Mouse (Mus musculus) small intestine, adult 2 months (tissue): ENCODE measurements around the gene Atxn1l. TPM values are rescaled to one million over a fixed set of nuclear protein-coding genes. Genes with fewer than 3 reads are reported as not detected.
A peak's percentile ranks its signal among the peaks of the same experiment; 100 is the strongest.

ENCODE experiments used
- H3K27ac ChIP-seq: fragments of 200-500 bp; 2 replicates; pipeline ENCODE4 v1.5.1; 2012; ENCODE audit warnings: low read depth, low read length, control low read depth, inconsistent platforms; ENCODE audit not compliant: insufficient read depth
- H3K27me3 ChIP-seq: fragments of 200-500 bp; 2 replicates; pipeline ENCODE4 v1.6.1; 2012; ENCODE audit warnings: mild to moderate bottlenecking, moderate library complexity, low read length, inconsistent platforms; ENCODE audit not compliant: control insufficient read depth, insufficient read depth
- H3K36me3 ChIP-seq: fragments of 200-500 bp; 2 replicates; pipeline ENCODE4 v1.6.1; 2012; ENCODE audit warnings: mild to moderate bottlenecking, low read length, control low read depth, inconsistent platforms; ENCODE audit not compliant: control insufficient read depth, insufficient read depth
- H3K4me1 ChIP-seq: fragments of 200-500 bp; 2 replicates; pipeline ENCODE4 v1.6.1; 2012; ENCODE audit warnings: low read length, inconsistent platforms, mixed read lengths; ENCODE audit not compliant: control insufficient read depth, insufficient read depth, insufficient read length
- H3K4me3 ChIP-seq: fragments of 200-500 bp; 2 replicates; pipeline ENCODE4 v1.5.1; 2012; ENCODE audit warnings: low read depth, mild to moderate bottlenecking, control low read depth, inconsistent platforms, low read length, moderate library complexity
- CTCF ChIP-seq: fragments of 200-500 bp; IDR thresholded peaks from 2 replicates; pipeline ENCODE4 v1.5.1; 2012; ENCODE audit warnings: low read depth, mild to moderate bottlenecking, control low read depth, inconsistent platforms, low read length, moderate library complexity, mixed read lengths; ENCODE audit not compliant: insufficient replicate concordance, insufficient read length; ENCODE audit errors: extremely low read depth
- POLR2A ChIP-seq: fragments of 200-500 bp; IDR thresholded peaks from 2 replicates; pipeline ENCODE4 v1.6.1; 2012; ENCODE audit warnings: low read depth, mild to moderate bottlenecking, control low read depth, inconsistent platforms, low read length, moderate library complexity
- WGBS: fragments of 180-500 bp; shearing (Covaris S2); methylation state at CpG from one replicate; pipeline ENCODE4 v1.1.7; 2018; 5-methylcytosine and 5-hydroxymethylcytosine counted together
- polyA plus RNA-seq: library from polyadenylated mRNA; depleted of rRNA; stranded (reverse); fragments of >200 nt; gene quantifications from 2 replicates; pipeline ENCODE4 v1.2.3, GENCODE M21; 2012

Gene Atxn1l
- polyA plus RNA-seq, 1 experiment, result 12.0 TPM

DNA sequence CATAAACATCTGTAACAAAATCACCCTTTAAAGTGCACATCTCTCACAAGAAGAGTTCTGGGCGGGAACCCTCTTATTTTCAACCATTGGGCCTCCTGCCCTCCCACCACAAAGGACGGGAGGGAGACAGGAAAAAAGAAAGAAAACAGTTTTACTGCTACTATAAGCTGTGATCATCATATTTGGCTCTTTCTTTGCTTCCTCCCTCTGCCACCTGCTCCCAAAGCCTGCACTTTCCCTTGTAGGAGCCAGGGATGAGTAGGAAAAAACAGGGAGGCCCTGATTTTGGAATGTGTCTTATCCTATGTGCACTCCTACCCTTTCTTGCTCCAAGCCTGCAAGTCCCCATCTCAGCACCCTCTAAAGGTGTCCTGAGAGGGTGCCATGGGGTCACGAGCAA, 6.5 kb downstream of the Atxn1l start:
- 80% methylated on average over 3 of the region's 3 CpGs for WGBS
- H3K27ac ChIP-seq, result no peak overlapping the region
- no peaks in the 10 kb centered on the region for H3K4me1 ChIP-seq
- TF ChIP-seq CTCF (no peak), POLR2A (no peak)
- peaks cover 11% of the 10 kb centered on the region for H3K36me3 ChIP-seq
- H3K27me3 ChIP-seq, result no peaks in the 10 kb centered on the region
- no peak overlapping the region for H3K4me3 ChIP-seq

DNA sequence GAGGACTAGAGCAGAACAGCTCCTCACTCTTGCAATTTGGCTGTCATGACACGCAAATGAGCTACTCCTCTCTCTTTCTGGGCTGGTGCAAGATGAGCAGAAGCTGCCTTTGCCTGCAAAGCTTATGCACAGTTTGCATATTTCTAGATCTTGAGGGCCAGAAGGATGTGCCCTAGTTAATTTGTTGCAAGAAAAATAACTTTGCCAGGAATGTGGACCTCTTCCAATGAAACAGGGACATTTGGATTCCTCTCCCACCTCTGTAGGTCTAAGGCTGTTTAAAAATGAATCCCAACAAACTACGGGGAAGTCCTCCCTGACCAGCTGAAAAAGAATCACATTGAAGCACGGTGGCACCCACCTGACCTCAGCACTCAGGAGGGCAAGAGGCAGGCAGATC, 12.4 kb downstream of the Atxn1l start:
- 86% methylated on average over 3 of the region's 3 CpGs for WGBS
- no peak overlapping the region for H3K27ac ChIP-seq

DNA sequence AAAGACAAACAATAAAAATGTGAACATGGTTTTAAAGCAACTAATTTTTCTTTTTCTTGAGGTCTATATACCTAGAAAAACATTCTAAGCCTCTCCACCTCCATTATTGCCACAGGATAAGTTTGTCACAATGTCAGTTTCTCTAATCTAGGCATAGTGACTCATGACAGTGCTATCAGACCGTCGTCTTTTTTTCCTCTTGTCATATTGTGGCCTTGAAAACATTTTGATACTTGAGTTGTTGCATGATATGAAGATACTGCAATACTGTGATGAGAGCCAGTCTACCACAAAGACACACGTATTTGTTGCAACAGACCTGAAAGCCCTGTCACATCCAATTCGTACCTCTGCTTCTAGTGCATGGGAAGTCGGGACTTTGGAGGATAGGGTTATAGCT, 22.6 kb downstream of the Atxn1l start:
- TF ChIP-seq POLR2A, result no peak
- TF ChIP-seq CTCF, result no peak

More for the DNA sequence above, 12.4 kb downstream of the Atxn1l start:
- no peak overlapping the region for H3K4me3 ChIP-seq
- TF ChIP-seq POLR2A, result no peak
- TF ChIP-seq CTCF, result no peak
- no peaks in the 10 kb centered on the region for H3K27me3 ChIP-seq
- no peaks in the 10 kb centered on the region for H3K4me1 ChIP-seq
- H3K36me3 ChIP-seq, result peaks cover 36% of the 10 kb centered on the region

DNA sequence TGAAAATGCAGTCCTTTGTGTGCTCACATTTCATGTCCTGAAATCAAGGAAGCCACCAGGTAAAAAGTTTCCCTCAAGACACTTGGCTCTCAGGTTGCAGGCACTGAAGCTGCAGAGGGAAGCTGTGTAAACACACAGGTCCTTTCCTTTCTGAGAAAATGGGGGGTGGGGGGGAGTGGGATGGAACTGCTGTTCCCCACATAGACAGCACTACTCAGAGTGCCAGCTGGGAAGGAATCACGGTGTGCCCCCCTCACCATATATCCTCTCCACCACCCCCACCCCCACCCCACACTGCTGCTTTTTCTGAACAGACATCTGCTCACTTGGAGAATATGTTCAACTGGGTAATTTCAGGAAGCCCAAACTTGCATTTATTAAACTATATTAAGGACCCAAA, 25.0 kb downstream of the Atxn1l start:
- Histone ChIP-seq H3K36me3 (peaks cover 32% of the 10 kb centered on the region), H3K4me3 (no peak overlapping the region), H3K27ac (no peak overlapping the region), H3K27me3 (no peaks in the 10 kb centered on the region), H3K4me1 (no peaks in the 10 kb centered on the region)
- 100% methylated on average over 1 of the region's 1 CpGs for WGBS
- no peak for TF ChIP-seq CTCF
- no peak for TF ChIP-seq POLR2A

More for the DNA sequence above, 22.6 kb downstream of the Atxn1l start:
- Histone ChIP-seq H3K27me3 (no peaks in the 10 kb centered on the region), H3K4me3 (no peak overlapping the region), H3K27ac (no peak overlapping the region), H3K4me1 (no peaks in the 10 kb centered on the region), H3K36me3 (peaks cover 36% of the 10 kb centered on the region)
- 85% methylated on average over 5 of the region's 5 CpGs for WGBS

DNA sequence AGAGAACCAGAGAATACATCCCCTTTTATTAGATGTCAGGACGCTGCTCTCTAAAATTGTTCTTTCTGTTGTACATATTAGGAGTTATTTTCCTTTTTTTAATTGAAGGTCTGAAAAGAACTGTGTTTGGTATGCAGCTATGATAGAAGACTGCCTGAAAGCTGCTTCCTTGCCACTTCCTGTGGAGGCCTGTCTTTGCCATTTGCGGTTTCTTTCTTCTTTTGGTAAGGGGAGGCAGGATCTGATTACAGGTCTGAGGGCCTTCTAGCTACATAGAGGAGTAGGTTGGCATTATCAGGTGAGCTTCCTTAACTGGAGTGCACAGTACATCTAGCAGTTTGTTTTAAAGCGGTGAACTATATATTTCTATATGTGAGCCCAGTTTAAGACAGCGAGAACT, 29.6 kb downstream of the Atxn1l start:
- WGBS, result 95% methylated on average over 4 of the region's 4 CpGs
- Histone ChIP-seq H3K27ac (no peak overlapping the region), H3K36me3 (peaks cover 22% of the 10 kb centered on the region), H3K27me3 (0 out of 2 replicates have a peak, but pooled peaks cover under 1% of the 10 kb centered on the region), H3K4me1 (peaks cover 3% of the 10 kb centered on the region), H3K4me3 (no peak overlapping the region)
- TF ChIP-seq POLR2A, result no peak
- TF ChIP-seq CTCF, result no peak

DNA sequence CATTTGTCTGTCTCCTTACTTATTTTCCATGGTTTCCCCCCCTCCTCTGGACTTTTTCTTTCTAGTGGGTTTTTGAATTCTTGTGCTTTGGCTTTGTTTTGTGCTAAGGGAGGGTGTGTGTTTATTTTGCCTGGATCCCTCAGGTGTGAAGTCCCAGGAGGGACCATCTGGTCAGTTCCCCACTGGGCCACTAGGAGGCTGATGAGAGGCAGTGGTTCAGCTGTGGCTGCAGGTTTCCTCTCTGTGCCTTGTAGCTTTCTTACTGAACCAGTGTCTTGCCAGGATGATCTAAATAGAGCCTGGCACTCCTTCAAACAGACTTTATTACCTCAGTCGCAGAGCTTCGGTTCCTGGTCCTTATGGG, 30.7 kb downstream of the Atxn1l start:
- Histone ChIP-seq H3K27ac (no peak overlapping the region), H3K4me3 (no peak overlapping the region), H3K27me3 (0 out of 2 replicates have a peak, but pooled peaks cover 4% of the 10 kb centered on the region), H3K4me1 (peaks cover 3% of the 10 kb centered on the region), H3K36me3 (peaks cover 14% of the 10 kb centered on the region)
- 6% methylated on average over 2 of the region's 2 CpGs for WGBS
- TF ChIP-seq POLR2A (no peak), CTCF (peak; percentile 89; the same call in 1 of the 2 replicates)

DNA sequence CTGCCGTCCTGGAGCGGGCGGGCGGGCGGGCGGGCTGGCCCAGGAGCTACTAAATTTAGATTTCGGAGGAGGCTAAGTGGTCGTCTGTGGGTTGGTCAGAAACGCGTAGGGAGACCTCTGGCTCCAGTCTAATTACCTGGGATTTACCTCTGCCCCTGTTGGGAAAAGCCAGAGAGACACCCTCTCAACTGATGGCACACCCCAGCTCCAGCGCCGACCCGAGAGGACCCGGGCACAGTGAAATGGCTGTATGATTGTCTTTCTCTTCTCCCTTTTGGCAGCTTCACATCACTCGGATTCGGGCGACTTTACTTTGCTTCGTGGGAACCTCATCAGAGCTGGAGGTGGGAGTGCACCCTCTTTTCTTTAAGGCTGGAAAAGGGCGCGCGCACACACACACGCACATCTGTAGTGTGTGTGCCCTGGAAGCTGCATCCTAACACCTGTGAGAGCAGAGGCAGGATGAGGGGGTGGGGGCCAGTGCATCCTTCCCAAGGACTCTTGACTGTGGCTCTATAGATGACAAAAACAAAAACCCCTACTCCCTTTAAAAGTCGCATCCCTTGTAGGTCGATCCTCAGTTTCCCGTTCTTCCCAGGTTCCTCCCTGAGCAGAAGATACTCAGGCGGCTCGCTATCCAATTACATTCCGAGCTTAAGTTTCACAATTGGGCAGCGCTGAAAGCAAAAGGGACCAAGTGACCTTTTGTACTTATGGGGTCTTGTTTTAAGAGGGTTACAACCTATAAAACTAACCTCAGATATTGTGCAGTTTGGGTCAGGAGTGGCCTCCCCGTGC, 31.3 kb downstream of the Atxn1l start:
- Histone ChIP-seq H3K36me3 (peaks cover 12% of the 10 kb centered on the region), H3K4me1 (peaks cover 3% of the 10 kb centered on the region), H3K27me3 (0 out of 2 replicates have a peak, but pooled peaks cover 4% of the 10 kb centered on the region), H3K4me3 (peak overlapping the region; percentile 97), H3K27ac (no peak overlapping the region)
- no peak for TF ChIP-seq CTCF
- TF ChIP-seq POLR2A, result no peak
- 4% methylated on average over 30 of the region's 30 CpGs for WGBS
